Mouse (Mus musculus) embryonic fibroblast, embryonic 13.5 days (primary cell): ENCODE measurements around the gene Adssl1.

Experiments used
- CTCF ChIP-seq: IDR thresholded peaks from 2 replicates; pipeline ENCODE4 v1.5.1; 2011; ENCODE audit warnings: mild to moderate bottlenecking, control low read depth, low read length, moderate library complexity, borderline replicate concordance; ENCODE audit not compliant: insufficient read depth
- POLR2A ChIP-seq: IDR thresholded peaks from 2 replicates; pipeline ENCODE4 v1.6.1; 2011; ENCODE audit warnings: low read depth, mild to moderate bottlenecking, control low read depth, low read length, moderate library complexity

DNA sequence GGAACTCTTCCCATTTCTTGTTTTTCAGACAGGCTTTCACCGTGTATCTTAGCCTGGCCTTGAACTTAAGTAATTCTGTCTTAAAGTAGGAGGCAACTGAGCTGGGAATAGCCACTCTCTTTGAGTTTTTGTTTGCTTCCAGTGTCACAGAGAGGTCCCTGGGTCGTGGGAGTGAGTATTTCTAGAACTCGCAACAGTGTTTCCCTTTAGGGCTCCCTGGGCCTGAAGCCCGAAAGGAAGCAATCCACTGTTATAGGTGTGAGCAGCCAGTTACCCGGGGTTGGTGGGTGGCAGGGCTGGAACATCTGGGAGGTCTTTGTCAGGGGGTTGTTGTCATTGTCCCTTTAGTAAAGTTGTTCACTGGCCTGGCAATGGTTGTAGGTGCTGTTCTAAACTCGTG, 26.3 kb downstream of the Adssl1 start:
- TF ChIP-seq POLR2A: no peak
- TF ChIP-seq CTCF: no peak
